Mouse (Mus musculus): ENCODE data around the gene Atxn7l2.
A peak's percentile ranks its signal among the peaks of the same experiment; 100 is the strongest.
"Not testable (repeated sequence)": the region's sequence is repeated elsewhere in the genome, so short reads cannot be mapped to it uniquely, and the experiment has no call there.

The Atxn7l2 gene

GRCm38 (mm10) chr3:108210771-108211139 lies at the start of gene Atxn7l2:
TSS of gene Atxn7l2 (minus strand) at chr3:108210934.
- peak; percentile 82 for DNase-seq (ENCODE audit: low read depth, low spot score)

DNA sequence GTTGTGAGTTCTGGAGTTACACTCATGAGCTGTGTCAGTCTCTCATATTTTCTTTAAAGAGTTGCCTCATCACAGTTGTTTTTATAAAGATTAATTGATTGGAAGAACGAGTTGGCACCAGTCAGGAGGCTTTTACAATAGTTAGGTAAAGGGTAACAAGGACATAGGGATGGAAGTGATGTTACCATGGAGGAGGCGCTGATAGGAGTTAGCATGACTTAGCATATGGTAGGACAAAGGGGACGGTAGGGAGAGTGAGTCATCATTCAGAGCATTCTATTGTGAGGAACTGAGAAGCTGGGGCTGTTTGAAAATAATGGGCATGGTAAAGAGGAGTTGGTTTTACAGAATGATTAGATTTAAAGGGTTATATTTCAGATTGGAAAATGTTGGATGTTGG lies 48.6 kb upstream of the Atxn7l2 start:
- DNase-seq (ENCODE audit: low read depth, low spot score) = no peak

DNA sequence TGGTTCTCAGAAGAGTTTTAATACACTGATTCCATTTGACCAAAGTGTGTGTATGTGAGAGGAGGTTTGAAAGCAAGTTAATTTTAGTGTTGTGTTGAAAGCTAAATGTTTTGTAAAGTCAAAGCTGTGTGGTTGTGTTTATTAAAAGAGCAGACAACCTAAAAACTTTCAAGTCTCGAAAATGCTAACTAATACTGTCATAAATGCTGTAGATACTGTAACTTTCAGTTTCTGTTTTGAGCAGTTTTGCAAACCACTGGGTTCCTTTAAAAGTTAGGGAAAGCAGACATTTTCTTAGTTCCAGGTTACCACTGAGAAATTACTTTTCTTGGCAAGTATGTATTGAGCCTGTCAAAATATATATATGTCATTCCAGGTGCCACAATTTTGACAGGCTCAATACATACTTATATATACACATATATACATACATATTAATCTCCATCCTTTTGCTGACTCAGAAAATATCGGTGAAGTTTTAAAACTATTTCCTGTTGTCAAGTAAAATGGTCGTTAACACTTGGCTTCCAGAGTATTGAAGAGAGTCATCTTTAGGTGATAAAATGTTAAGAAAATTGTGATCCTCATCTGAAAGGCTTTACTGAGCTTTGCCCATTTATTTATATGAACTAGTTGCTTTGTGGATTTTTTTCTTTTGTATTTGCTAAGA lies 47.2 kb upstream of the Atxn7l2 start:
- no peak for DNase-seq (ENCODE audit: low read depth, low spot score)

GRCm38 (mm10) chr3:108256719-108257637 lies 46.2 kb upstream of the Atxn7l2 start, which contains the start of gene Psma5:
TSS of gene Psma5 (plus strand) at chr3:108256926.
- DNase-seq (ENCODE audit: low read depth, low spot score) = peak; percentile 98

DNA sequence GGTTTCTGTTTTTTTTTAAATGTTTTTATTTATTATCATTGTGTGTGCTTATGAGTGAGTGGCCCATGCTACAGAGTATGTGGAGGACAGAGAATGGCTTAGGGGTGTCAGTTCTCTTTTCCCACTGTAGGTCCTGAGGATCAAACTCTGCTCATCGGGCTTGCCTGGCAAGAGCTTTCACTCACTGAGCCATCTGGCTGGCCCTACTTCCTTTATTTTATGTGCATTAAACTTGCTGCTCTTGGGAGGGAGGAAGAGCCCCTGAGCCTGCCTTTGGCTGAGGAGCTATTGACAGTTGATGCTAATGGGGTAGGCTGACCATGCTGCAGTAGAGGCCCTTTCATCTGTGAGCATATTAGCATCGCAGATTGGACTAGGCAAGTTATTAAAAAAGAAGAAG lies 36.1 kb upstream of the Atxn7l2 start:
- no peak for DNase-seq (ENCODE audit: low read depth, low spot score)

DNA sequence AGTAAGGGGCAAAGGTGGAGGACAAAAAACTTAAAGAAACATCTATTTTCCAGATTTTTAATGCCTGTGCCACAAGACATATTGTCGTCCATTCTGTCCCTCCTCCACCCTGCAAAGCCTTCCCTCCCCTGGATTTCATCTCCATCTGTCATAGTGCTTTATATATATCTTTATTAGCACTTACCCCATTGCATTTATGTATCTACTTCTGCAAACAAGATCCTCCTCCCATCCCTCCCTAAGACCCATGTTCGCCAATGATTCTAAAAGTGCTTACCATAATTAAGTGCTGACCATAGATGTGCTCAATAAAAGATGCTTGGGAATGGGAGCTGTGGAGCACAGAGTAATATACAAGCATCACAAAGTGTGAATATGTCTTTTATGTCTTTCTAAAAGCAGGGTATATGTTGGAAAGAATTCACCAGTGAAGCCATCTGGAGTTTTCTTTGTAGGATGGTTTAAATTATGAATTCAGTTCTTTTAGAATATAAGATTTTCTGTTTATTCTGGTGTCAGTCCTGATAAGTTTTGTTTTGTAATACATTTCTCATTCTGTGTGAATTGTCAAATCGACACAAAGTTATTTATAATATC lies 30.6 kb upstream of the Atxn7l2 start:
- peak; percentile 63 for DNase-seq (ENCODE audit: low read depth, low spot score)

DNA sequence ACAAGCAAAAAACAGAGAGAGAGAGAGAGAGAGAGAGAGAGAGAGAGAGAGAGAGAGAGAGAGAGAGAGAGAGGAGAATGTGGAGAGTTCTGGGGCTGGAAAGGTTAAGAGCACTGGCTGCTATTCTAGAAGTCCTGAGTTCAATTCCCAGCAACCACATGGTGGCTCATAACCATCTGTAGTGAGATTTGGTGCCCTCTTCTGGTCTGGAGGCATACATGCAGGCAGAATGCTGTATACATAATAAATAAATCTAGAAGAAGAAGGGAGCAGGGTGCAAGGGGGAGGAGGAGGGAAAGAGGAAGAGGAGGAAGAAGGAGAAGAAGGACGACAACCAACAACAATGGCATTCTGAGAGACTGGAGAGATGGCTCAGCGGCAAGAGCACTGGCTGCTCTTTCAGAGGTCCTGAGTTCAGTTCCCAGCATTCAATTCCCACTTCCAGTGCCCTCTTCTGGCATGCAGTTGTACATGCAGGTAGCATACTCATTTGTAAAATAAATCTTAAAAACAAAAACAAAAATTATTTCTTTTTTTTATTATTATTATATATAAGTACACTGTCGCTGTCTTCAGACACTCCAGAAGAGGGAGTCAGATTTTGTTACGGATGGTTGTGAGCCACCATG lies 26.9 kb upstream of the Atxn7l2 start:
- DNase-seq (ENCODE audit: low read depth, low spot score) = not testable (repeated sequence)

GRCm38 (mm10) chr3:108231646-108232045 lies 20.9 kb upstream of the Atxn7l2 start:
- no peak for DNase-seq (ENCODE audit: low read depth, low spot score)

- DNase-seq (ENCODE audit: low read depth, low spot score) = no peak
Measured at GRCm38 (mm10) chr3:108227521-108227920, 16.8 kb upstream of the Atxn7l2 start.

DNA sequence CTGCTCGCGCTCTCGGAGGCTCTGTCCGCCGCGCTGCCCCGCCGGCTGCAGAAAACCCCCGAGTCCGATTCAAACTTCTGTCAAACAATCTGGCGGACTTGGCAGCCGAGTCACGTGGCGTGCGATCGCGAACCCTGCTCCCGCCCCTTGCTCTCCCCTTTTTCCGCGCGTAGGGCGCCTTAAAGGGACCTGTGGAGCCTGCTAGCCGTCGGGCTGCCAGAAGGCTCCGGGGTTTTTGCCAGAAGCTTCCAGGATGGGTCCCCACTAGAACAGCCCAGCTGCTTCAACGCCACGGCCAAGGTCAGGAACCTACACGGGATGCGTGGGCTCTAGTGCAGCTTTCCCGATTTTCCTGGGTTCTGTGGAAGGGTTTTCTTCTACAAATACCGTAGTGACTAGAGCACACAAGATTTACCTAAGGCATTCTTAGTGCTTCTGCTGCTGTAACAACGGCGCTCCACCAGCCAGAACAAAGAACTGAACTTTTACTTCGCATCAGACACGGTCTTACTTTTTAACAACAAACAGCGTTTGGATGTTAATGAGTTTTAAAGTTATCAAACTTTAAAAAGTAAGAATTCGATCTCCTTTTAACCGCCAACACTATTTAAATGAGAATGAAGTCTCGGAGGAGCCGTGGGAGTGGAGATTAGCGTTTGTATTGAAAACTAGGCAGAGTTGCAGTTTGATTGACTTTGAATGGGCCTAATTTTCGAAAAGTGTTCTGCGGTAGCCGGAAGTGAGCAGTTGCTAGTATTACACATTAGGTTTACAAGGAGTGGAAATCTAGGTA lies 16.0 kb upstream of the Atxn7l2 start, which contains the start of gene Sypl2:
TSS of gene Sypl2 (minus strand) at position 91 of the 793 bp plus-strand sequence.
- no peak for DNase-seq (ENCODE audit: low read depth, low spot score)

DNA sequence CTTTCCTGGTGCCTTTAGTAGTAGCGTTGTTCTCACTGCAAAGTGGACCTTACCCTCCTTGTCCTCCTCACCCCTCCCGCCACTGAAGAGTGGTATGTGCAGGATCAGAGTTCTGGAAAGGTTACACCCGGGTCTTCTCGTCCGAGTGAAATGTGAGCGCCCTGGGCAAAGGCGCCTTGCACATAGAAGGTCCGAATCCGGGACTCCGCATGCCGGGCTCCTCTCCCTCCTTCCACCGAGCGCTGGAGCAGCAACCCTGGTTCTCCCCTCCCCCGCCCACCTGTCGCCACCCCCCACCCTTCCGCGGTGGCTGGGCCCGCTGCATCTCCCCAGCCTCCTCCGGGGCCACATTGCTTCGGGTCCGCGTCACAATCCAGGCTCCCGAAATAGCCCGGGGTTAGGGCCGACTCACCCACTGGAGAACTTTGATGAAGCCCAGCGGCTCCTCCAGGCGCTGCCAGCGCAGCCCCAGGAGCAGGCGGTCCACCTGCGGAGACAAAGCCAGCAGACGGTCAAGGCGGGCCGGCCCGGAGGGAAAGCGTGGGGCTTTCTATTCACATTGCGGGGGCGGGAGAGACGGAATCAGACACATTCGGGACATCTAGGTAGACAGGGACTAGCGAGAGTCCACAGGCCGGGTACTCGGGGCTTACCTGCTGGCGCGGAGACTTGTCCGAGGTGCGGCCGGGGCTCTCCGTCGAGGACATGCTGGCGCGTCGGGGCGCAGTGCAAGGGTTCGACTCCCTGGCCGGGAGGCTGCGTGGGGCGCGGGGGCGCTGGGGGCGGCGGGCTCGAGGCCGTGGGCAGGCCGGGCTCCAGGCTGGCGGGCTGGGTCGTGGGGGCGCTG lies 15.2 kb upstream of the Atxn7l2 start:
- no peak for DNase-seq (ENCODE audit: low read depth, low spot score)

- no peak for DNase-seq (ENCODE audit: low read depth, low spot score)
Measured at GRCm38 (mm10) chr3:108220661-108221060, 9.9 kb upstream of the Atxn7l2 start.

GRCm38 (mm10) chr3:108214734-108215133 lies 4.0 kb upstream of the Atxn7l2 start:
- no peak for DNase-seq (ENCODE audit: low read depth, low spot score)

- no peak for DNase-seq (ENCODE audit: low read depth, low spot score)
Measured at GRCm38 (mm10) chr3:108212406-108212805, 1.7 kb upstream of the Atxn7l2 start.

DNA sequence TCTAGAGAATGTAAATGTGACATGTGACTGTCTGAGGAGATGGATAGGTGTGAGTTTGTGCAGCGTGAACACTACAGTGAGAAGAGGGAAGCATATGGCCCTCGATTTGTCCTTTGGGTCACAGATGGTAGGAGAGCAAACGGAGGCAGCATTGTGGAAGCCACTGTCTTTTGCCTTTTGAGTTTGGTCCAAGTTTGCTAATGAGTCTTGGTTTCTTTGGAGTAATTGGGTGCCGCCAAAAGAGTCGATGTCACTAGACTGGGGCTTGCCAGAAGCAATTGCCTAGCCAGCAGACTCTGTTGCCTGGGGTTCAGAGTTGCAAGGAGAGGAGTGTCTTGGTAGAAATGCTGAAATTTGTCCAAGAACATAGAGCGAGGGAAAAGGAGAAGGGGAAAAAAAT lies 1.1 kb upstream of the Atxn7l2 start:
- no peak for DNase-seq (ENCODE audit: low read depth, low spot score)

DNA sequence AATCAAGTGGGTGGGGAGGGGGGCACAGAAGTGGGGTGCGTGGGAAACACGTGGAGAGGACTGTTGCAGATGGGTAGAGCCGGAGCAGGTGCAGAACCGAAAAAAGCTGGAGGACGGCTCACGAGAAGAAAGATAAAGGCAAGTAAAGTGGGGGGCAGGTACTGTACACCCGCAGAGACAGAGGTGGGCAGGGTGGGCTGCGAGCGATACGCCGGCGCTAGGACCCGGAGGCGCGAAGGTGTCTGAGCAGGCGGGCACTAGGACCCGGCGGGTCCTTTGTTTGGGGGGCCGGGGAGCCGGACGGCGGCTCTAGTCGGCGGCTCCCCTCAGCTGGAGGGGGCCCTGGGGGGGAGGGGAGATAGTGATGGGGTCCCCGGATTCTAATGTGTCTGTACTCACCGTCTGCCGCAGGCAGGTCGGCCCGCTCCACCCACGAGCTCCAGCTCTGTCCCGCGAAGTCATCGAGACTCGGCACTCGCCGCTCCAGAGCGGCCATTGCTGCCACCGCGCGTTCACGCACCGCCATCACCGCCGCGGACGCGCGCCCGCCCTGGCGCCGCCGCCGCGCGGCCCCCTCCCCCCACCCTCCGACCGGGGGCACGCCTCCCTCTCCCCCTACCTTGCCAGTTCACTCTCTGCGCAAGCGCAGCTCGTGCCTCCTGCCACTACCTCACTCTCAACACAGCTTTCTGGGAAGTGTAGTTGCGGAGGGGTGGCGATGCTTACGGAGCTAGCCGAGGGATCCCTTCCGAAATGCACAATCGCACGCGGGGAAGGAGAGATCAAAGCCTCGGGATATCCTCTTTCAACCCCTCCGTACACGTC lies 576 bp downstream of the Atxn7l2 start:
- DNase-seq (ENCODE audit: low read depth, low spot score) = peak; percentile 96

- no peak for DNase-seq (ENCODE audit: low read depth, low spot score)
Measured at GRCm38 (mm10) chr3:108209536-108209935, 1.2 kb downstream of the Atxn7l2 start.

- DNase-seq (ENCODE audit: low read depth, low spot score) = no peak
Measured at GRCm38 (mm10) chr3:108209001-108209400, 1.7 kb downstream of the Atxn7l2 start.

DNA sequence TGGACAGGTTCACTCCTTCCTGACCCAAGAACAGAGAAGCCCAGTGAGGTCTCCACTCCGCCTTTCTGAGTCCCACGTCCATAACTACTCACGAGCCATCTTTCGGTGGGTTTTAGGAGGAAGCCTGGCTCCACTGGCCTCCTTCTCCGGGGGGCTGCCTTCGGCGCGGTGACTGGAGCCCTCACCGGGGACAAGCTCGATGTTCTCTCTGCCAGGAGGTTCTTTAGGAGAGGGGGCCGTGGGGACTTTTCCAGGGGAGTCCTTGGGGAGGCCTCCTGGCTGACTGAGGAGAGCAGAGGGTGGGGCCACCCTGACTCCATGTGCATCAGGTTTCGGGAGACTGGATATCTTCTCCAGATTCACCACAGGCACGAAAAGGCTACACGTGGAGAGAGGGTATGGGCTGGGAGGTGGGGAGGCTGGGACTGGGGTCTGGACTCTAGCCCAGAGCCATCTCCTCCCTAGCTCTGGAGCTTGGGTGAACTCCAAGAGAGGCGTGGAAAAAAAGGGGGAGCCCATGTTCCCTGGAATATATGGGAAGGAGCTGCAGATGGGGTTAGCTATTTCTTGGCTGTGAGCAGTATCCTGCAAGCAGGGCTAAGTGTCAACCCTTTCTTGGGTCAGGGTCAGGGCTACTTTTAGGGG lies 3.9 kb downstream of the Atxn7l2 start:
- DNase-seq (ENCODE audit: low read depth, low spot score) = no peak

Measured in telencephalon, adult 2 months (tissue).